Mouse (Mus musculus): Measurements from ENCODE around the gene Chrna9.

DNA sequence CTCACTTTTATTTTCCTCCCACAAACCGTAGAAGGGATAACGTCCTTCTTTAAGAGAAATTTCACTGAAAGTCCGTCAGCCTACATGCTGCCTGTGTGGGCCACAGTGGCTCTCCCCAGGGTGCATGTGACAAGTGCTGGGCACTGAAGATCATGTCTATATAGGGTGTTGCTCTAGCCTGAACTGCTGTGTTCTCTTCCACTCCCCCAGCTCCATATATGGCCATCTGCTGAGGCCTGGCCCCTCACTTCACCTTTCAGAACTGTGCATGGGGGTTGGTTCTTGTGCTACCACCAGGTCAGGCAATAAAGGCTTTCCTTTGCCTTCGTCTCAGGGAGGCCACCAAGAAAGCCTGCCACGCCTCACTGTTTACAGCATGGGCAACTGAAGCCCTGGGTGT lies 45.7 kb upstream of the Chrna9 start:
- no peak for TF ChIP-seq TCF12 (IDR thresholded peaks at IDR 0.05; ENCODE audit: insufficient read depth, poor library complexity, severe bottlenecking)
- TF ChIP-seq POLR2AphosphoS2 (IDR thresholded peaks at IDR 0.05; ENCODE audit: insufficient read length, low read depth) = no peak
- no peak for TF ChIP-seq POLR2A (IDR thresholded peaks at IDR 0.05; ENCODE audit: insufficient read length, low read depth)
